Mouse (Mus musculus) intestine, embryonic 16.5 days (tissue): ENCODE results near the gene Fam120a. TPM values are rescaled to one million over a fixed set of nuclear protein-coding genes. Genes with fewer than 3 reads are reported as not detected.

Experiments
- ATAC-seq: fragments of 200-750 bp; cut with Nextera tagmentation; 2 replicates; pipeline ENCODE4 v1.8.0; 2017; ENCODE audit warnings: moderate TSS enrichment, moderate library complexity
- H3K27ac ChIP-seq: fragments of 300-500 bp; sonication (generic); 2 replicates; pipeline ENCODE4 v1.5.1; 2014; ENCODE audit warnings: mild to moderate bottlenecking, low read length
- H3K27me3 ChIP-seq: fragments of 300-500 bp; sonication (generic); replicated peaks from 2 replicates; pipeline ENCODE4 v1.6.1; 2014; ENCODE audit warnings: low read length, control low read depth, mixed read lengths; ENCODE audit not compliant: control insufficient read depth, insufficient read depth
- H3K36me3 ChIP-seq: fragments of 300-500 bp; sonication (generic); 2 replicates; pipeline ENCODE4 v1.6.1; 2014; ENCODE audit warnings: low read length, control low read depth; ENCODE audit not compliant: control insufficient read depth, insufficient read depth
- H3K4me1 ChIP-seq: fragments of 300-500 bp; sonication (generic); 2 replicates; pipeline ENCODE4 v1.6.1; 2014; ENCODE audit warnings: low read length, control low read depth, mixed read lengths; ENCODE audit not compliant: control insufficient read depth, insufficient read depth
- H3K4me2 ChIP-seq: fragments of 300-500 bp; sonication (generic); 2 replicates; pipeline ENCODE4 v1.6.1; 2014; ENCODE audit warnings: low read depth, low read length, control low read depth
- H3K4me3 ChIP-seq: fragments of 300-500 bp; sonication (generic); 2 replicates; pipeline ENCODE4 v1.5.1; 2014; ENCODE audit warnings: mild to moderate bottlenecking, low read length
- H3K9ac ChIP-seq: fragments of 300-500 bp; sonication (generic); 2 replicates; pipeline ENCODE4 v1.6.1; 2014; ENCODE audit warnings: low read depth, low read length
- H3K9me3 ChIP-seq: fragments of 300-500 bp; sonication (generic); 2 replicates; pipeline ENCODE4 v1.6.1; 2016; ENCODE audit warnings: low read length, control low read depth; ENCODE audit not compliant: control insufficient read depth
- WGBS: fragments of 180-500 bp; shearing (Covaris S2); extraction: QIAGEN DNeasy Blood & Tissue Kit; methylation state at CpG from one replicate; pipeline ENCODE4 v1.1.7; 2014; 5-methylcytosine and 5-hydroxymethylcytosine counted together
- polyA plus RNA-seq: library from polyadenylated mRNA; unstranded; fragments of >200 nt; fragmentation: Nextera tagmentation; extraction: Ambion mirVana; gene quantifications from 2 replicates; pipeline ENCODE4 v1.2.1, GENCODE M21; 2015

The Fam120a gene
- polyA plus RNA-seq, 1 experiment from 2014 or later: 25.7 TPM

GRCm38 (mm10) chr13:48970566-48970965 is 2.7 kb upstream of the Fam120a start:
- Histone ChIP-seq H3K4me3 (peak overlapping the region; percentile 15), H3K27me3 (no peaks in the 10 kb centered on the region), H3K36me3 (no peaks in the 10 kb centered on the region), H3K9ac (peak overlapping the region; percentile 52), H3K4me1 (peaks cover 13% of the 10 kb centered on the region), H3K4me2 (peak overlapping the region; percentile 48), H3K27ac (peak overlapping the region; percentile 86), H3K9me3 (no peaks in the 10 kb centered on the region)
- no peak for ATAC-seq
- WGBS: 66% methylated on average over 13 of the region's 13 CpGs

- 9% methylated on average over 7 of the region's 7 CpGs for WGBS
- H3K4me3 ChIP-seq: peak overlapping the region; percentile 100
- no peaks in the 10 kb centered on the region for H3K27me3 ChIP-seq
- no peak for ATAC-seq
- no peaks in the 10 kb centered on the region for H3K36me3 ChIP-seq
- H3K9me3 ChIP-seq: no peaks in the 10 kb centered on the region
- peak overlapping the region; percentile 100 for H3K9ac ChIP-seq
- peaks cover 28% of the 10 kb centered on the region for H3K4me1 ChIP-seq
- peak overlapping the region; percentile 68 for H3K4me2 ChIP-seq
- H3K27ac ChIP-seq: peak overlapping the region; percentile 99
Observed at GRCm38 (mm10) chr13:48968750-48969088, 902 bp upstream of the Fam120a start.

GRCm38 (mm10) chr13:48966851-48967821 is 681 bp downstream of the Fam120a start:
- Histone ChIP-seq H3K4me3 (peak overlapping the region; percentile 100), H3K9me3 (no peaks in the 10 kb centered on the region), H3K4me1 (peaks cover 38% of the 10 kb centered on the region), H3K27ac (peak overlapping the region; percentile 99), H3K36me3 (no peaks in the 10 kb centered on the region), H3K27me3 (no peaks in the 10 kb centered on the region), H3K4me2 (peak overlapping the region; percentile 82), H3K9ac (peak overlapping the region; percentile 100)
- ATAC-seq: peak; percentile 0; the same call in 1 of the 2 replicates
- under 1% methylated on average over 58 of the region's 58 CpGs for WGBS

- Histone ChIP-seq H3K27ac (peak overlapping the region; percentile 99), H3K9me3 (no peaks in the 10 kb centered on the region), H3K36me3 (no peaks in the 10 kb centered on the region), H3K4me3 (peak overlapping the region; percentile 100), H3K4me2 (peak overlapping the region; percentile 82), H3K27me3 (no peaks in the 10 kb centered on the region), H3K9ac (peak overlapping the region; percentile 100), H3K4me1 (peaks cover 45% of the 10 kb centered on the region)
- WGBS: 8% methylated on average over 7 of the region's 7 CpGs
- ATAC-seq: peak; percentile 42
Observed at GRCm38 (mm10) chr13:48965559-48966525, 2.0 kb downstream of the Fam120a start.

- peak overlapping the region; percentile 100; the same call in 1 of the 2 replicates for H3K9ac ChIP-seq
- 65% methylated on average over 4 of the region's 4 CpGs for WGBS
- H3K4me2 ChIP-seq: peak overlapping the region; percentile 82
- peaks cover 46% of the 10 kb centered on the region for H3K4me1 ChIP-seq
- ATAC-seq: no peak
- H3K4me3 ChIP-seq: peak overlapping the region; percentile 100
- H3K9me3 ChIP-seq: no peaks in the 10 kb centered on the region
- H3K27me3 ChIP-seq: no peaks in the 10 kb centered on the region
- H3K36me3 ChIP-seq: no peaks in the 10 kb centered on the region
- H3K27ac ChIP-seq: peak overlapping the region; percentile 99
Observed at GRCm38 (mm10) chr13:48964850-48965249, 3.0 kb downstream of the Fam120a start.

GRCm38 (mm10) chr13:48963111-48963510 is 4.7 kb downstream of the Fam120a start:
- ATAC-seq: no peak
- H3K9me3 ChIP-seq: no peaks in the 10 kb centered on the region
- 47% methylated on average over 1 of the region's 1 CpGs for WGBS
- H3K27ac ChIP-seq: peak overlapping the region; percentile 93
- H3K4me1 ChIP-seq: peaks cover 47% of the 10 kb centered on the region
- H3K4me2 ChIP-seq: peak overlapping the region; percentile 45
- no peak overlapping the region for H3K4me3 ChIP-seq
- no peaks in the 10 kb centered on the region for H3K27me3 ChIP-seq
- peak overlapping the region; percentile 60 for H3K9ac ChIP-seq
- no peaks in the 10 kb centered on the region for H3K36me3 ChIP-seq

- Histone ChIP-seq H3K27ac (peak overlapping the region; percentile 93), H3K9me3 (no peaks in the 10 kb centered on the region), H3K36me3 (no peaks in the 10 kb centered on the region), H3K9ac (peak overlapping the region; percentile 60; the same call in 1 of the 2 replicates), H3K27me3 (no peaks in the 10 kb centered on the region), H3K4me2 (peak overlapping the region; percentile 45), H3K4me1 (peaks cover 47% of the 10 kb centered on the region), H3K4me3 (peak overlapping the region; percentile 20; the same call in 1 of the 2 replicates)
- peak; percentile 86 for ATAC-seq
- 28% methylated on average over 3 of the region's 3 CpGs for WGBS
Observed at GRCm38 (mm10) chr13:48962519-48962918, 5.3 kb downstream of the Fam120a start.

GRCm38 (mm10) chr13:48958608-48959007 is 9.2 kb downstream of the Fam120a start:
- Histone ChIP-seq H3K4me1 (peaks cover 34% of the 10 kb centered on the region), H3K9ac (peak overlapping the region; percentile 59; the same call in 1 of the 2 replicates), H3K9me3 (no peaks in the 10 kb centered on the region), H3K27me3 (no peaks in the 10 kb centered on the region), H3K4me2 (peak overlapping the region; percentile 52), H3K4me3 (peak overlapping the region; percentile 24), H3K27ac (peak overlapping the region; percentile 94), H3K36me3 (no peaks in the 10 kb centered on the region)
- 41% methylated on average over 4 of the region's 4 CpGs for WGBS
- ATAC-seq: peak; percentile 85

- H3K4me3 ChIP-seq: no peak overlapping the region
- no peaks in the 10 kb centered on the region for H3K36me3 ChIP-seq
- H3K27me3 ChIP-seq: no peaks in the 10 kb centered on the region
- no peaks in the 10 kb centered on the region for H3K9me3 ChIP-seq
- WGBS: 68% methylated on average over 4 of the region's 4 CpGs
- no peak overlapping the region for H3K4me2 ChIP-seq
- H3K9ac ChIP-seq: no peak overlapping the region
- ATAC-seq: no peak
- peaks cover 26% of the 10 kb centered on the region for H3K4me1 ChIP-seq
- peak overlapping the region; percentile 54; the same call in 1 of the 2 replicates for H3K27ac ChIP-seq
Observed at GRCm38 (mm10) chr13:48954825-48955224, 13.0 kb downstream of the Fam120a start.
